Mouse (Mus musculus): ENCODE data around the gene Zbtb18. TPM values are rescaled to one million over a fixed set of nuclear protein-coding genes. Genes with fewer than 3 reads are reported as not detected.

Gene Zbtb18
- 3.9 TPM for polyA plus RNA-seq (2017; shearing (Covaris generic))

DNA sequence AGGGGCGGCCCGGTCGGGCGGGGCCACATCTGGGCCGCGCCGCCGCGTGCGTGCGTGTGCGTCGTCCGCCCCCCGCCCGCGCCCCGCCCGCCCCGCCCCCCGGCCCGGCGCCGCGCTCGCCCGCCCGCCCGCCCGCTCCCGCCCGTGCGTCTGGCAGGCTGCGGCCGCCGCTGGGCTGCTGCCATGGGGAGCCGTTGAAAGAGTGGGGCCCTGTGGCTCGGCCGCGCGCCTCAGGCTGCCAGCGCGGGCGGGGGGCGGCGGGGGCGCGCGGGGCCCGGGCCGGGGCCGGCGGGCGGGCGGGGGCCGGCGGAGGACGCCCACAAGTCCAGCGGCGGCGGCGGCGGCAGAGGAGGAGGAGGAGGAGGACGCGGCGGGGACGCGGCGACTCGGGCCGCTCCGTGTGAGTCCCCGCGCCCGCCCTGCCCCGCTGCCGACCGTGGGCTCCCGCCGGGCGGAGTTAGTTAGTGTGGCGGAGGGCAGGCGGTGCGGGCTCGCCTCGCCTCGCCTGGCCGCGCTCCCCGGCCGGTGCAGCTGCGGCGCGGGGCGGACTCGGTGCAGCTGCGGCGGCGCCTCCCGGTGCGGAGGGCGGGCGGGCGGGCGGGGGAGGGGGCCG, at the start of gene Zbtb18:
Zbtb18 (plus strand) TSS at position 156 of the 613 bp plus-strand sequence.

Other genes with a start within 250 kb of the Zbtb18 start
- 6.5 TPM for gene Akt3, start 184.1 kb upstream of the Zbtb18 start, polyA plus RNA-seq (2017; shearing (Covaris generic))